Mouse (Mus musculus): ENCODE measurements around the gene Vangl1. TPM values are rescaled to one million over a fixed set of nuclear protein-coding genes. Genes with fewer than 3 reads are reported as not detected.

Vangl1 gene
- polyA plus RNA-seq, 1 experiment from 2014 or later, result 4.0 TPM

GRCm38 (mm10) chr3:102196166-102196565 lies 8.3 kb downstream of the Vangl1 start:
- H3K27me3 ChIP-seq, result peaks cover 51% of the 10 kb centered on the region
- no peak overlapping the region for H3K4me3 ChIP-seq
- no peaks in the 10 kb centered on the region for H3K9me3 ChIP-seq
- no peak overlapping the region for H3K9ac ChIP-seq (replicated peaks)
- ATAC-seq (replicated peaks), result no peak
- WGBS, result 92% methylated on average over 9 of the region's 9 CpGs
- H3K4me2 ChIP-seq (replicated peaks), result no peak overlapping the region
- no peaks in the 10 kb centered on the region for H3K36me3 ChIP-seq
- no peak overlapping the region for H3K27ac ChIP-seq (replicated peaks)
- peaks cover 18% of the 10 kb centered on the region for H3K4me1 ChIP-seq

- Histone ChIP-seq H3K9me3 (no peaks in the 10 kb centered on the region), H3K27me3 (peaks cover 48% of the 10 kb centered on the region), H3K36me3 (no peaks in the 10 kb centered on the region), H3K4me1 (peaks cover 18% of the 10 kb centered on the region), H3K4me3 (no peak overlapping the region), H3K4me2 (replicated peaks) (no peak overlapping the region), H3K9ac (replicated peaks) (no peak overlapping the region), H3K27ac (replicated peaks) (no peak overlapping the region)
- ATAC-seq (replicated peaks), result no peak
- 43% methylated on average over 2 of the region's 2 CpGs for WGBS
Observed at GRCm38 (mm10) chr3:102195762-102196161, 8.7 kb downstream of the Vangl1 start.

GRCm38 (mm10) chr3:102194291-102195051 lies 10.0 kb downstream of the Vangl1 start:
- H3K4me1 ChIP-seq, result peaks cover 18% of the 10 kb centered on the region
- ATAC-seq (replicated peaks), result peak; percentile 62
- H3K9me3 ChIP-seq, result no peaks in the 10 kb centered on the region
- WGBS, result 6% methylated on average over 11 of the region's 11 CpGs
- H3K27me3 ChIP-seq, result peaks cover 40% of the 10 kb centered on the region
- H3K4me3 ChIP-seq, result no peak overlapping the region
- no peak overlapping the region for H3K4me2 ChIP-seq (replicated peaks)
- H3K36me3 ChIP-seq, result no peaks in the 10 kb centered on the region
- H3K9ac ChIP-seq (replicated peaks), result no peak overlapping the region
- H3K27ac ChIP-seq (replicated peaks), result peak overlapping the region; percentile 19; the same call in 1 of the 2 replicates

GRCm38 (mm10) chr3:102193488-102194290 lies 10.8 kb downstream of the Vangl1 start:
- no peak for ATAC-seq (replicated peaks)
- 4% methylated on average over 20 of the region's 20 CpGs for WGBS
- Histone ChIP-seq H3K4me1 (peaks cover 23% of the 10 kb centered on the region), H3K4me2 (replicated peaks) (peak overlapping the region; percentile 24), H3K9me3 (no peaks in the 10 kb centered on the region), H3K27me3 (peaks cover 37% of the 10 kb centered on the region; the same call in 1 of the 2 replicates), H3K27ac (replicated peaks) (peak overlapping the region; percentile 19; the same call in 1 of the 2 replicates), H3K9ac (replicated peaks) (no peak overlapping the region), H3K4me3 (no peak overlapping the region), H3K36me3 (no peaks in the 10 kb centered on the region)

GRCm38 (mm10) chr3:102192621-102193020 lies 11.9 kb downstream of the Vangl1 start:
- Histone ChIP-seq H3K9me3 (no peaks in the 10 kb centered on the region), H3K4me1 (peaks cover 23% of the 10 kb centered on the region), H3K9ac (replicated peaks) (no peak overlapping the region), H3K27ac (replicated peaks) (no peak overlapping the region), H3K4me3 (no peak overlapping the region), H3K36me3 (no peaks in the 10 kb centered on the region), H3K27me3 (peaks cover 30% of the 10 kb centered on the region; the same call in 1 of the 2 replicates), H3K4me2 (replicated peaks) (no peak overlapping the region)
- ATAC-seq (replicated peaks), result no peak
- WGBS, result 71% methylated on average over 2 of the region's 2 CpGs

GRCm38 (mm10) chr3:102191575-102191974 lies 12.9 kb downstream of the Vangl1 start:
- no peak for ATAC-seq (replicated peaks)
- H3K36me3 ChIP-seq, result no peaks in the 10 kb centered on the region
- H3K9me3 ChIP-seq, result no peaks in the 10 kb centered on the region
- WGBS, result 78% methylated on average over 3 of the region's 3 CpGs
- no peak overlapping the region for H3K4me3 ChIP-seq
- H3K4me2 ChIP-seq (replicated peaks), result no peak overlapping the region
- H3K9ac ChIP-seq (replicated peaks), result no peak overlapping the region
- peaks cover 29% of the 10 kb centered on the region; the same call in 1 of the 2 replicates for H3K27me3 ChIP-seq
- no peak overlapping the region for H3K27ac ChIP-seq (replicated peaks)
- peaks cover 23% of the 10 kb centered on the region for H3K4me1 ChIP-seq

GRCm38 (mm10) chr3:102190642-102191041 lies 13.9 kb downstream of the Vangl1 start:
- H3K36me3 ChIP-seq, result no peaks in the 10 kb centered on the region
- H3K4me3 ChIP-seq, result no peak overlapping the region
- no peak overlapping the region for H3K4me2 ChIP-seq (replicated peaks)
- peaks cover 23% of the 10 kb centered on the region for H3K4me1 ChIP-seq
- no peak for ATAC-seq (replicated peaks)
- H3K9ac ChIP-seq (replicated peaks), result no peak overlapping the region
- H3K27me3 ChIP-seq, result peaks cover 26% of the 10 kb centered on the region; the same call in 1 of the 2 replicates
- no peaks in the 10 kb centered on the region for H3K9me3 ChIP-seq
- no peak overlapping the region for H3K27ac ChIP-seq (replicated peaks)

- H3K4me1 ChIP-seq, result peaks cover 23% of the 10 kb centered on the region
- no peak overlapping the region for H3K9ac ChIP-seq (replicated peaks)
- 0 out of 2 replicates have a peak, but pooled peaks cover 22% of the 10 kb centered on the region for H3K27me3 ChIP-seq
- H3K4me2 ChIP-seq (replicated peaks), result no peak overlapping the region
- no peak overlapping the region for H3K27ac ChIP-seq (replicated peaks)
- no peaks in the 10 kb centered on the region for H3K36me3 ChIP-seq
- H3K4me3 ChIP-seq, result no peak overlapping the region
- no peak for ATAC-seq (replicated peaks)
- 12% methylated on average over 4 of the region's 4 CpGs for WGBS
- H3K9me3 ChIP-seq, result no peaks in the 10 kb centered on the region
Observed at GRCm38 (mm10) chr3:102190015-102190414, 14.5 kb downstream of the Vangl1 start.

- Histone ChIP-seq H3K9me3 (no peaks in the 10 kb centered on the region), H3K9ac (replicated peaks) (no peak overlapping the region), H3K4me2 (replicated peaks) (no peak overlapping the region), H3K36me3 (no peaks in the 10 kb centered on the region), H3K4me3 (no peak overlapping the region), H3K4me1 (peaks cover 15% of the 10 kb centered on the region), H3K27me3 (0 out of 2 replicates have a peak, but pooled peaks cover 13% of the 10 kb centered on the region), H3K27ac (replicated peaks) (no peak overlapping the region)
- no peak for ATAC-seq (replicated peaks)
- WGBS, result 12% methylated on average over 6 of the region's 6 CpGs
Observed at GRCm38 (mm10) chr3:102188972-102189371, 15.5 kb downstream of the Vangl1 start.

GRCm38 (mm10) chr3:102187401-102187800 lies 17.1 kb downstream of the Vangl1 start:
- Histone ChIP-seq H3K27ac (replicated peaks) (no peak overlapping the region), H3K4me2 (replicated peaks) (no peak overlapping the region), H3K36me3 (no peaks in the 10 kb centered on the region), H3K4me3 (no peak overlapping the region), H3K4me1 (peaks cover 6% of the 10 kb centered on the region; the same call in 1 of the 2 replicates), H3K9me3 (no peaks in the 10 kb centered on the region), H3K27me3 (0 out of 2 replicates have a peak, but pooled peaks cover 10% of the 10 kb centered on the region), H3K9ac (replicated peaks) (no peak overlapping the region)
- no peak for ATAC-seq (replicated peaks)
- WGBS, result 93% methylated on average over 4 of the region's 4 CpGs

- Histone ChIP-seq H3K36me3 (no peaks in the 10 kb centered on the region), H3K27me3 (no peaks in the 10 kb centered on the region), H3K9ac (replicated peaks) (no peak overlapping the region), H3K4me1 (peaks cover 12% of the 10 kb centered on the region; the same call in 1 of the 2 replicates), H3K4me2 (replicated peaks) (no peak overlapping the region), H3K9me3 (no peaks in the 10 kb centered on the region), H3K4me3 (no peak overlapping the region), H3K27ac (replicated peaks) (no peak overlapping the region)
- 82% methylated on average over 5 of the region's 5 CpGs for WGBS
- ATAC-seq (replicated peaks), result no peak
Observed at GRCm38 (mm10) chr3:102184721-102185120, 19.8 kb downstream of the Vangl1 start.

GRCm38 (mm10) chr3:102182601-102183000 lies 21.9 kb downstream of the Vangl1 start:
- Histone ChIP-seq H3K4me2 (replicated peaks) (no peak overlapping the region), H3K9me3 (no peaks in the 10 kb centered on the region), H3K27me3 (no peaks in the 10 kb centered on the region), H3K36me3 (no peaks in the 10 kb centered on the region), H3K27ac (replicated peaks) (no peak overlapping the region), H3K9ac (replicated peaks) (no peak overlapping the region), H3K4me1 (0 out of 2 replicates have a peak, but pooled peaks cover 7% of the 10 kb centered on the region), H3K4me3 (no peak overlapping the region)
- WGBS, result 79% methylated on average over 2 of the region's 2 CpGs
- ATAC-seq (replicated peaks), result no peak
